Mouse (Mus musculus): ENCODE measurements at regions not wholly inside any gene's neighbourhood (a gene's known extent, or its start where the extent isn't known, plus 50 kb on each side); places are given as distances from the start of the nearest gene placed in this dataset.

DNA sequence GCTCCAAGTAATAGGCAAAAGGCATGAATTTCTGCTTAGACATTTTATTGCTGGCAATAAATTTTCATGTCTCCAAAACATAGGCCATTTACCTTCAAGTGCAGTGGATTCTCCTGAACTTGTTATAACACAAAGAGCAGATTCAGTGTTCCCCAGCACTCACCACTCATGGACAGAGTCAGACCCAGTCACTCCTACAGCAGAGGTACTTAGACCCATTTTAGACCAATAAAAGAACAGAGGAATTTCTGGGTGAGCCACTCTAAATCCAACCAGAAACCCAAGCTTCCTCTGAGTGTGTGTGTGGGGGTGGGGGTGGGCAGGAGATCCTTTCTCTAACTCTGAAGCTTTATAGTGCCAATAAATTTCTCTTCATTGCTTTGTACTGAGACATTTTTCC, 584.7 kb upstream of the Dpp10 start:
- TF ChIP-seq CTCF (IDR thresholded peaks at IDR 0.05) (no peak), EP300 (IDR thresholded peaks at IDR 0.05) (no peak)
